Mouse (Mus musculus): Measurements from ENCODE around the gene Hpse.
A peak's percentile ranks its signal among the peaks of the same experiment; 100 is the strongest.

Hpse gene

DNA sequence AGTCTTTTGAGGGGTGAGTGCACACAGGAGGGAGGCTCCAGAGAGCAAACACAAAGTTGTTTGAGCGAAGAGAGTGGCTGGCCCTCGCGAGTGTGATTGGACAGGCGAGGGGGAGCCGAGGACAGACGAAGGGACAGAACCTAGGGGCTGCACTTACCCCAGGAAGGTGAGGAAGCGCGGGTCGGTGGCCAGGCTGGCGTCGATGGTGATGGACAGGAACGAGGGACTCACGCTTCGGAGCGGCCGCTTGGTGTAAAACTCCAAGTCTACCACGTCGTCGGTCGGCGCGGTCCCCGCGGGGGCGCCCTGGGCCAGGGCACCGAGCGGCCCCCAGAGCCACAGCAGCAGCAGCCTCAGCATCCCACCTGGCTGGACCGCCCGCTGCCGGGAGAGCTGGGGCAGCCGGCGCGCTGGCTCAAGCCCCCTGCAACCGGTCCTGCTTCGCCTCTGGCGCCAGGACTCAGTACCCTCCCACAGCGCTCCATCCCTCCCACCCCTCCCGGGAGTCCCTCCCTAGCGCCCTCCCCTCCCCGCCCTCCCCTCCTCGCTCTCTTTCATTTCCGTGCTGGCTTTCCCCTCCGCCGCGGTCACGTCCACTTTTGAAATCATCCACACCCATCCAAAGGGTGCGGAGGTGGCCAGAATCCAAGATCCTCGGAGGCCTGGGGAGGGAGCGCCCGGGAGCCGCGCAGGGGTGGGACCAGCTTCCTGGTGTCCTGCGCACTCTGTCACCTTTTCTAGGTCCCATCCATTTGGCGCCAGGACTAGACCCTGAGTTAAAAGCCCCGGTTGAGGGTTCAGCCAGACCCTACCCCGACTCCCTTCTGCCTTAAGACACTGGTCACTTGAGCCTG, at the start of gene Hpse:
Hpse (minus strand) TSS at position 482 of the 854 bp plus-strand sequence.
- DNase-seq (ENCODE audit: low read depth, low spot score), result peak; percentile 72

DNA sequence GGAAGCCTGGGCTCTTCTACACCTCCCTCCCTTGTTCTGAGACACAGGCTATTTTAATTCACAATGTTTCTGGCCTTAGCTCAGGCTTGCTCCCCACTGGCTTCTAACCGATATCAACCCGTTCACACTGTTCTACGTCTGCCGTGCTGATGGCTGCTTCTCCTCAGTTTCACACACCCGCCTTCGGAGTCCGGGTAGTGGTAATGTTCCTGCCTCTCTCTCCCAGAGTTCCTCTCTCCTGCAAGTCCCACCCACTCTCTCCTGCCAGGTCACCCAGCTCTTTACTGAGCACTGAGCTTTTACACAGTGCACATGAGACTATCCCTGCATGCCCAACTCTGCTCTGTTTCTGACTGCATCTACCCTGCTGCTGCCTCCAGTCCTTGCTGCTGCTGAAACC, 46.5 kb upstream of the Hpse start:
- DNase-seq (ENCODE audit: low read depth, low spot score), result peak; percentile 71

DNA sequence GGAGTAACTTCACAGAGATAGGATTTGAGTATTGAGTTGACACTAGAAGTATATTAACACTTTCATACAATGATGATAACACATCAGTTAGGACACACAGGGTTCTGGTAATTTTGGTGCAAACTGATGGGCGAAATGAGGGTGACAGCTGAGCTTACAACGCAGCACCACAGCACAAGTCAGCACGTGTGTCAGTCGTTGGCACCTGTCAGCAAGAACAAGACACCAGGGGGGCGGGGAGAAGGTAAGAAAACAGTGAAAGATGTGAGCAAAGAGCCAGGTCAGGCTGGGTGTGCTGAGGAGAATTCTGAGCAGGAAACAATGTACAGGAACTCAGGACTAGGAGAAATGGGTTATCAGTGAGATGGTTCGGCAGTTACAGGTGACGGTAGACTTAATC, 42.2 kb upstream of the Hpse start:
- no peak for DNase-seq (ENCODE audit: low read depth, low spot score)

DNA sequence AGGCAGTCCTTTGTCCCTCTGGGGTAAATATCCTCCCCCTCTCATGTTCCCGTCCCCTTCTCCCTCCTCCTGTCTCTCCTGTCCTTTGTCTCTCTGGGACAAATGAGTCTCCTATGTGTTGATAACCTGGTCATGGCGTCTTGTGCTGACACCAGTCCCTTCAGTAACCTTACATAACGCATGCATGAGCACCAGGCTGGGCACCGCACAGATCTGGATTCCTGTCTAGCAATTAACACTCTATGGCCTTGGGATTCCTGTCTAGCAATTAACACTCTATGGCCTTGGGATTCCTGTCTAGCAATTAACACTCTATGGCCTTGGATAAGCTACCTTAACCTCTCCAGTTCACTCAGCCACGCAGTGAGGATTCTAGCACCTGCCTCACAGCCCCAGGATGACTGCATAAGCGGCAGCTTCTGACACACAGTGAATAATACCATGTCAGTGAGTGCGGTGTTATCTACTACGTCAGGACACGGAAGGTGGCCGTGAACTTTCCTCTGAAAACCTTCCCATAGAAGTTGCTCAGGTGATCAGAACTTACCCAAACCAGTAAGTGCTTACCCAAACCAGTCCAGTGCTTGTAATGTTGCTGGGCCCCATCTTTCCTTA, 40.6 kb upstream of the Hpse start:
- peak; percentile 29 for DNase-seq (ENCODE audit: low read depth, low spot score)

DNA sequence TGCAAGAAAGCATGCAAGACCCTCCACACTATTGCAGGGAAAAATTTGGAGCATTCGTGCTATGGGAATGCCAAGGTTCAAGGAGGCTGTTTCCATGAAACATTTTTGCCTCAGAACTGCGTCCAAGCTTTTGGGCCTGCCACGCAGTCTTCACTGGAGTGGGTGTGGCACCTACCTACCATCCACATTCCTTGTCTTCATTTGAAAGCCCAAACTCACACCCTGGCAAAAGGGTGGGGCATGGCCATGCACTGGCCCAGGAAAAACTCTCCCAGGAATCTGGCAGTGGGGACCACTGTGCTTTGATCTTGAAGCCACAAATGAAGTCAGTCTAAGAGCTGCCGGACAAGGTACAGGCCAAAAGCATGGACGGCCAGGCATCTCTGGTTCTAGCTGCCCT, 38.6 kb upstream of the Hpse start:
- DNase-seq (ENCODE audit: low read depth, low spot score), result peak; percentile 63

DNA sequence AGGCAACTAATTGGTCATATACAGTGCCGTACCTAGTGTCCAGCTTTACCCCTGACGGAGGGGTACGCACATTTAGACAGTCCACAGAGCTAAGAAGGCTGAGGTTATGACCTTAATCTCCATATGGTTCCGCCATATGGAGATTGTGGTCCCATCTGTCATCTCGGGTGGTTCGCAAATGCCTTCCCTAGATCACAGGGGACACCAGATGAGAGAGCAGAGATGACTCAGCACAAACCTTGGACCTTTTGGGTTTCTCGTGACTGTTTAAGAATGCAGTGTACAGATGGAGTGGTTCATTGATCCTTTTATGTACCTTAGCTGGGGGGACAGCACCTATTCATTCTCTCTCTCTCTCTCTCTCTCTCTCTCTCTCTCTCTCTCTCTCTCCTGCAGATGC, 33.9 kb upstream of the Hpse start:
- no peak for DNase-seq (ENCODE audit: low read depth, low spot score)

DNA sequence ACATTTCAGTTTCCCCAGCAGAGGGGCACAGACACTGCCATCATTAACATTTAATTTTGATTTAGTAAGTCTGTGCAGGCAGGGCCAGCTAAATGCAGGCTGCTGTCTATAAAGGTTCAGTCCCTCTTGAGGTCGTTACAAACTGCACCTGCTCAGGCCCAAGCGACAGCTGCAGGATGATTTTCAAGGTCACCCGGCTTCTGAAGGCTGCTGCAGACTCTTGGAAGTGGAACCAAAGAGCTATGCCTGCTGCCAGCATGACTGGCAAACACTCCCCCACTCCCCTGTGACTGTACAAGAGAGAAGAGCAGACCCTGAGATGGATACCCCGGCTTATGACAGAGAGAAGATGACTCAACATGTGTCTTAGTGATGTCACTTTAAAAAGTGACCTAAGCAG, 32.1 kb upstream of the Hpse start:
- DNase-seq (ENCODE audit: low read depth, low spot score), result no peak

DNA sequence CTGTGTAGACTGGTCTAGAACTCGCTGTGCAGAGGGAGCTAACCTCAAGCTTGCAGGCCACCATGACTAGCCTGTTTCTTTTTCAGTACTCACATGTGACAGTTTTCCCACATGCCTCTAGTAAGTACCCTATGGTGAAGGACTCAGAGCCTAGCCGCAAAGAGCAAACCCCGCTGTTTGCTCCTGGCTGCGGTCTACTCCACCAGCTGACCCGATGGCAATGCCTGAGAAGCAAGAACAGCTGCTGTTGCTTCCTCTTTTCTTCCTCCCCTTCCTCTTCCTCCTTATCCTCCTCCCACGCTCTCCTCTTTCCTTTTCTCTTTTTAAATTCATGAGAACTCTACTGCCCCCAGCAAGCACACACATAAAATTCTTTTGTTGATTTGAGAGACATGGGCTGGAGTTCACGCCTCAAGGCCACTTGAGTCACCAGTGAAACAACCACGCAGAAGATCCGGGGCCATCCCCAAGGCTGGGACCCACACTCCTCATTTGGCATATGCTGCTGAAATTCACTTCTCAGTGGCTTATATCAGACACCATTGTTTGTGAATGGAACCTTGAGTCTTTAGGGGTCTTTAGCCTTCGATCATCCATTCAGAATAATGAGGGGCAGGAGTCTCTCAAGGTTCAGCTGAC, 31.2 kb upstream of the Hpse start:
- no peak for DNase-seq (ENCODE audit: low read depth, low spot score)

DNA sequence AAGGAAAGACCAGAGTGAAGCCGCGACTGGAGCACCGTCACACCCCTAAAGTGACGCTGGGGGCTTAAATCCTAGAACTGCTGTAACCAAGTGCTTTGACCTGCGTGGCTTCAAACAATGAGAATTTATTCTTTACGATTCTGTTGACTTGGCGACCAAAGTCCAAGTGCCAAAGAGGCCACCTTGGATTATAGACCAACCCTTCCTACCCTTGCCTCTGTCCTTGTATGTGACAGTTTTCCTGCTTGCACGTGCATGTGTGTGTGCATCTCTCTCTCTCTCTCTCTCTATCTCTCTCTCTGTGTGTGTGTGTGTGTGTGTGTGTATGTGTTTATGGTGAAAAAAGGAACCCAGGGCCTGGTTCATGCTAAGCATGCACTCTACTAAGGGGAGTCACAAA, 19.3 kb upstream of the Hpse start:
- DNase-seq (ENCODE audit: low read depth, low spot score), result no peak

DNA sequence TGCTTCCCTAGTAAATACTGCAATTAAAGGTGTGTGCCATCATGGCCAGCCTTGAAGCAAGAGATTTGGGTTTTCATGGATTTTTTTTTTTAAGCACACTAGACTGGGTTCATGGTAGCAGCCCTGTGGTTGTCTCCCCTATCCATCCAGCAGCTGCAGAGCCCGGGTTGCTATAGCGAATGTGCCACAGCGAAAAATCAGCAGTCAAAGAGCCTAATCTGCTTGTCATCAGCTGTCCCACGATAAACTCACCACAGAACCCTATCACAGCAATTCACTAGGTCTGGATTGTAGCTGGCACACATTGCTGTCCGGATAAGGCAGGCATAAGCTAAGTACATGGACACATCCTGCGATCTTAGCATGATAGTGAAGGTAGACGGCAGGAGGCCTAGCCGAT, 17.4 kb upstream of the Hpse start:
- no peak for DNase-seq (ENCODE audit: low read depth, low spot score)

DNA sequence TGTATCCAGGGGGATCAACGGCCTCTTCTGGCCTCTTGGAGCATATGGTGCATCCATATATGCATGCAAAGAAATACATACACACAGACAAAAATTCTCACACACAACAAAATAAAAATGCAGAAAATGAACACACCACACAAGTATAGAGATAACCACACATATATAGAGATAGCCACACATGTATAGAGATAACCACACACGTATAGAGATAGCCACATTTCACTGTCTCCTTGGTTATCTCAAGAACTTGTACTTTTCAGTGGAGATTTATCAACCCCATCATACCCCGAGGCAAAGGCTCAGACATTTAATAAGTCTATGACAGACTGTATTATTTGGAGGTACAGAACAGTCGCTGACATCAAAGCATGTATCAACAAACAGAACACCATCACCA, 15.0 kb upstream of the Hpse start:
- DNase-seq (ENCODE audit: low read depth, low spot score), result no peak

DNA sequence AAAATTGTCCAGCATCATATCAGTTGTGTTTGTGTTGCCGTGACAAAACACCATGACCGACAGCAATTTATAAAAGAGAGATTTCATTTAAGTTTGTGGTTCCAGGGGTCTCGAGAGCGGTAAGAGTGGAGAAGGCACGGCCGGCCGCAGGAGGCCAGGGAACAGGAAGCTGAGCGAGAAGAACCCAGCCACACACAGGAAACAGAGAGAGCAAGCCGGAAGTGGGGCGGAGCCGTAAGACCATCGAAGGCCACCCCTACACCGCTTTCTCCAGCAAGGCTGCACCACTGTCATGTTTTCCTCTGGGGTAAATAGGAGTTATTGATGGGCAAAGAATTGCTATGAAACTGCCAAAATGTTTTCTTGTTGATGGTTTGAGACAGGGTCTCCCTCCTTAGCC, 9.2 kb upstream of the Hpse start:
- no peak for DNase-seq (ENCODE audit: low read depth, low spot score)

DNA sequence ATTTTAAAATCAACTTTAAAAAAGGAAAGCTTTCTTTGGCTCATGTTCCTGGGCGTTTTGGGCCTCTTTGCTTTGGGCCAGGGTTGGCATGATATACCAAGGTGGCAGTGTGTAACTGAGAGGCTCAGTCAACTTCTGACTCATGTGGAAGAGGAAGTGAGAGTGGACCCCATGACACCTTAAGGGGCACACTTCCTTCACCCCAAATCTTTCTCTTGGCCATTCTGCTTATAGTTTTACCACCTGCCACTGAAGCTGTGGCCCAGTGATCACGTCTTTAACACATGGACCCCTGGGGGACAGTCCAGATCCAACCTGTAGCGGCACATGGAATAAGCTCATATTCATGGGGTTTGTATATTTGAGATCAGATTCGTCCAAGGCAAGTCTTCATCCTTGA, 6.5 kb upstream of the Hpse start:
- DNase-seq (ENCODE audit: low read depth, low spot score), result no peak

DNA sequence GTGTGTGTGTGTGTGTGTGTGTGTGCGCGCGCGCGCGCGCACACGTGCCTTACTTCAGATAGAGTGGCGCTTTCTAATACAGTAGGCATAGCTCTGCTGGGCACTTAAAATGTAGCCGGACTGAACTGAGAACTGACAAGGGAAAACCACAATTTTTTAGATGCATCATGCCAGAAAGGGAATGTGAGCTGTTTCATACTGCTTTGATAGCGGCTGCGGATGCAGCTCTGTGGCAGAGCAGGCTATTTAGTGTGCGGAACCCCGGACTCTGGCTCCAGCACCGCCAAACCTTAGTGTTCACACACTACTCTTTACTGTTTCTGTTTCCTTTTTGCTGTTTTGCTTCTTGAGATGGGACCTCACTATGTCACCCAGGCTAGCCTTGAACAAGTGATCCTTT, 2.8 kb downstream of the Hpse start:
- DNase-seq (ENCODE audit: low read depth, low spot score), result no peak

DNA sequence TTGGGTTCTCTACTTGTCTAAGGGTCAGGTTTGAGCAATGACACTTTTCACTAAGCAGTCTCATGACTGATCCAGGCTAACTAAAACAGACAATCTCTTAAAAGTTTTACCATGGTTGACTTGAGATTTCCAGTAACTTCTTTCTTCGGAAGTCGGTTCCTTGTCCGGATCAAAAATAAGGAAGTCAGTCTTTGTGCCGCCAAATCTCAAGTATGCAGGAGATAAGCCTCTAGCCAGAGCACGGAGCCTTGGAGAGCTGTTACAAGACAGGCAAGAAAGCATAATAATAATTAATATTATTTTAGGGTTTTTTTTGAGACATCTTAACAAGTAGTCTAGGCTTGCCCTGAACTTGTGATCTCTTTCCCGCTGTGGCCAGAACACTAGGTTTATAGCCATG, 8.3 kb downstream of the Hpse start:
- no peak for DNase-seq (ENCODE audit: low read depth, low spot score)

DNA sequence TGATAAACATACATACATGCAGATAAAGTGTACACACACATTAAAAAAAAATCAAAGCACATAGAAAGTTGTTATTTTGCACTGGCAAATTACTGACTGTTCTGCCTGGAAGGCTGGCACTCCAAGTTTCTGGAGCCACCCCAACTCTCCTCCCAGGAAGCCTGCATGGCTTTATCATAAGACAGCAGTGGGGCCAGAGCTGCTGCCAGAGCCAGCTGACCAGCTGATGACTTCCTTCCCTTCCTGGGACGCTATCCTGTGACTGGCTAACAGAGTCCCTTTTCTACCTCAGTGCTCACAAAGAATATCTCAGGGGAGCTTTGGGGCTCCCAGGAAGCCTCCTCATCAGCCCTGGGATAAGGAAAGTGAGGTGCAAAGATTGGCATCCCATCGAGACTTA, 9.5 kb downstream of the Hpse start:
- no peak for DNase-seq (ENCODE audit: low read depth, low spot score)

DNA sequence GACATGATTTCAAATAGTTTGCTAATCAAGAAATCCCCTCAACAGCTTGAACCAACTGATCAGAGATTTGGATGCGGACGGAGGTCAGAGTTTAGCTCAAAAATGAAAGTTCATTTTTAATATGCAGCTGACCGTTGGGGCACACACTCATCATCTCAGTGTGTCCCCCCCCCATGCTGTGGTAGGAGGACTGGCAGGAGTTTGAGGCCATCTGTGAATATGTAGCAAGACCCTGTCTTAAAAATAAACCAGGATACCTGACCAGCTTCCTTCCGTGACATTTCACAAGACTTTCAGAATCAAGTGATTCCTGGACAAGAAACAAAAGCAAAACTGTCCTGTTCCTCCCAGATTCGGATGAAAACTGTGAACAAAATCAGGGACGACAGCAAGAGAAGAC, 10.5 kb downstream of the Hpse start:
- no peak for DNase-seq (ENCODE audit: low read depth, low spot score)

DNA sequence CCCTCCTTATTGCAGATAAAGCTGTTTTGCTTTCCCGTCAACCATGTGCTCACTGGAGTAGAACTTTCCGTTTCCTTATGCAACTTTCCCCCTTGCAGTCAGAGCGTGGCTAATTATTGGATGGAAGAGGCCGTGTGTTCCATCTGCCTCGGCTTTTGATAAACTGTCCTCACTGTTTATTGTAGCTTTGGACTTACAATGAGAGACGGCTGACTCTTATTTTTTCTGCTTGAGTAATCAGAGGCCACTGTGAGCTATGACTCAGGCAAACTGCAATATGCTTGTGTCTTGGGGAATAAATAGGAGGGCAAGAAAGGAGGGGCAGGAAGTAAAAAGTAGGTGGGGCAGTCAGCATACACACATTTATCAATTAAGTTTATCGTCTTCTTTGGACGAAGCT, 12.8 kb downstream of the Hpse start:
- DNase-seq (ENCODE audit: low read depth, low spot score), result no peak

DNA sequence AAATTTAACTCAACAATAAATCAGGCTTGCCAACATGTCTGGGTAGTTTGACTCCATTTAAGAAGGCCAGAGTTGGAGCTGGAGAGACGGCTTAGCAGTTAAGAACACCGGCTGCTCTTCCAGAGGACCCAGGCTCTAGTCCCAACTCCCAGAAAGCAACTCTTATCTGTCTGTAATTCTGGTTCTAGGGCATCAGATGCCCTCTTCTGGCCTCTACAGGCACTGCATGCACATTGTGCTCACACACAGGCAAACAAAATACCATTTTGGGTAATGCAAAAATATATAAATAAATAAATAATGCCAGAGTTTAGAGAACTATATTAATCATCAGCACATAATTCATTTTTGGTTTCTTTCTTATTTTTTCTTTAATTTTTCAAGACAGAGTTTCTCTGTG, 15.2 kb downstream of the Hpse start:
- peak; percentile 73 for DNase-seq (ENCODE audit: low read depth, low spot score)

DNA sequence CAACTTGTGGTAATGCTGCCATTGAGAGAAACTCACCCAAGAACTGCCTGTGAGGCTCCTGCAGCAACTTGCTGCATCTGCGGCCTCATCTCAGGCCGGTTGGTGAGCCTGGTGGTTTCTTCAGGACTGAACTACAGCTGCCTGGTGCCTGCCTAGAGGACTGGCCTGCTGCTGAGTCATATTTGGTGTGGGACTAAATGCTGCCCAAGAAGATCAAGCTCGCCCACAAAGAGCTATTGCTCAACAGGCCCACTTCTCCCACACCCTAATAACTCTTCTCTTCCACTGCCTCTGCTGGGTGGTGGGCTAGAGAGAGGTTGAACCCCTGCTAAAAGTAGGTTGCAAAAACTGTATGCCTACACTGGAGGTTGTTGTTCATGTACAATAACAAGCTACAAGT, 17.2 kb downstream of the Hpse start:
- DNase-seq (ENCODE audit: low read depth, low spot score), result no peak

DNA sequence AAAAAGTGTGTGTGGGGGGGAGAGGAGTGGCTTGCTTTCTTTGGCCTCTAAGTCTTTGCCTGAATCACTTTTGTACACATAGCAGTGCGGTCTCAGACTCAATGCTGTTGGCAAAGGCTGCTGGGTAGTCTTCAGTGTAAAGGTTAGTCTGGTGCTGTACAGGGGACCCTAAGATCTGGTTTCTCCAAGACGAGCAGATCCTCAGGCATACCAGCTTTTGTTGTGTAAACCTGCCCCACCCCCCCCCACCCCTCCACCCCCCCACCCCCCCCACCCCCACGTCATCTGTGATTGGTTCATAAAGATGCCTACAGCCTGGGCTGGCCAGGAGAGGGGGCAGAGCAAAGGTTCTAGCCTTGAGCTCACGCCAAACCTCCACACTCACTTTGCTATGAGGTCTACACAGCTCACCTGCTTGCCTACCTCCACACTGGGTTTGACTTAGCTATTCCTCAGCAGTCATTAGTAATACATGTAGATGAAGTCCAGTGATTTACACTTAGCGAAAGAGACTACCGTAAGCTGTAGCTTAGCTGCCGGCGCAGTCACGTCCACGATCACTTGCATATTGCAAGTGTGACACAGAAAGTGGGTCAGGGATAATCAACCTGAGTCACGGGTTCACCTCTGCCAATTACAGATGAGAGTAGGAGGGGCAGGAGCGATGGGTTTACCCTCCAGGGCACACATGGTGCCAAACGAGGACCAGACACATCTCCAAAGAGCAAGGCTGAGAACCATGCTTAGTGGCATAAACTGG, 18.5 kb downstream of the Hpse start:
- DNase-seq (ENCODE audit: low read depth, low spot score), result peak; percentile 53

DNA sequence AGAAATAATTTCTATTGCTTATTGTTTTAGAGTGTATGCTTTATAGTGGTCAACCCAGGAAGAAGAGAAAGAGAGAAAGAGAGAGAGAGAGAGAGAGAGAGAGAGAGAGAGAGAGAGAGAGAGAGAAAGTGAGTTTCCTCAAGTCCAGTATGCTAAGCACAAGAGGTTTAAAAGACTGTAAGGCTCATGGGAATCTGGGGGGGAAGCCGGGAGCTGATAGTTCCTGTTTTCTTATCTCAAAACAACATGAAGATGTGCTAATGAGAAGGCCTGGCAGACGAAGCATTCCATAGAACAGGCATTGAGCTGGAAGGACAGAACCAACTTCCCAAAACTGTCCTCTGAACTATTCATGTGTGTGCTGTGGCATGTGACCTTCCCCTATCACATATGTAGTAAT, 21.6 kb downstream of the Hpse start:
- DNase-seq (ENCODE audit: low read depth, low spot score), result no peak
